Mouse (Mus musculus) heart, adult 8-10 months (tissue): ENCODE measurements around the gene Hpd. TPM values are rescaled to one million over a fixed set of nuclear protein-coding genes. Genes with fewer than 3 reads are reported as not detected.
"Not testable (repeated sequence)": the region's sequence is repeated elsewhere in the genome, so short reads cannot be mapped to it uniquely, and the experiment has no call there.

Experiments used
- DNase-seq: peaks from one replicate; pipeline ENCODE4 v3.0.0; 2022; ENCODE audit warnings: low spot score
- total RNA-seq, 4 experiments: library from RNA; stranded (reverse); gene quantifications; 2 replicates each; pipeline ENCODE4 v1.2.4; 2022

Gene Hpd
- not detected for total RNA-seq

- no peak for DNase-seq
These were observed at the start of gene Hpd for GRCm38 (mm10) chr5:123182651-123183050. Hpd (minus strand) TSS chr5:123182727.

DNA sequence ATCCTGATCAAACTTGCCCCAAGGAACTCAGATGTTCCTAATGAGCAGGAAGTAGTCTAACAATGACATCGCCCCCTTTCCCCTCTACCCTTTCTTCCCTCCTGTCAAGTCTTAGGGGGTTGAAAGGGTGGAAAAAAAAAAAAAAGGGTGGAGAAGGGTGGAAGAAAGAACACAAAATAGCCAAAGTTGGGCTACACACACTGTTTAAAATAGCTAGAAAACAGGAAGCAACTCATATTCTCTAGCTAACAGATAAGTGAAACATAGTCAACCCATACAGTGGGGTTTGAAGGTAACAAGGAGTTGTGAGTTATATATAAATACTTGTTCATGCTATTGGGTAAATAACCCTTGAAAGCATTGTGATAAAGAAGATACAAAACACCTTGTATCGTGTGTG, 49.7 kb upstream of the Hpd start:
- DNase-seq: no peak

DNA sequence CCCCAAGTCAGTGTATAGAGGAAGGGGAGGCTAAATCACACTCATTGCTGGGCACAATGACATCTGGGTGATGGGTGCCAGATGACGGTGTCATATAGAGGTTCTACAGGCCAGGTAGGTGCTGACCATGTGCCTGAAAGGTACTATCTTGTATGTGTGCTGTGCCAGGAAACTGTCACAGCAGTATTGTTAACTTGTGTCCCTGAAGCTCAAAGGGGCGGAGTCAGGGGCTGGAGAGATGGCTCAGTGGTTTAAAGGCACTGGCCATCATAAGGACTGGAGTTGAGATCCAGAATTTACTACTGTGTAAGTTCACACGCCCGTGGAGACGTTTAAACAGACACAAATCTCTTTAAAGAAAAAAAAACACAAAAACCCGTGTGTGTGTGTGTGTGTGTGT, 46.8 kb upstream of the Hpd start:
- DNase-seq: no peak

DNA sequence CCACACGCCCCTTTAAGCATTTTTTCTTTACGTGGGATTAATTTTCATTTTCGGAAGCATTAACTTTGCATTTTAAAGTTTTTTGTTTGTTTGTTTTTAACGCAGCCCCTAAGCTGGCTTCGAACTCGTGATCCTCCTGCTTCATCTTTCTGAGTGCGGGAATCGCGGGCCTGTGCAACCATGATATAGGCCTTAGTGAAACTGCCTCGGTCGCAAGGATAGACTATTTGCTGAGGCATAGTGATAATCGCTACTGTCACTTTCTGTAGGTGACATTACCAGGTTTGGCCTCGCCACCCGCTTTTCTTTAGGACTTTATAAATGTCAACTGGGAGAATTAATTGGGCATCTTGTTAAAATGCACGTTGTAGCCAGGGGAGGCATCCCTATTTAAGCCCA, 46.0 kb upstream of the Hpd start:
- DNase-seq: no peak

DNA sequence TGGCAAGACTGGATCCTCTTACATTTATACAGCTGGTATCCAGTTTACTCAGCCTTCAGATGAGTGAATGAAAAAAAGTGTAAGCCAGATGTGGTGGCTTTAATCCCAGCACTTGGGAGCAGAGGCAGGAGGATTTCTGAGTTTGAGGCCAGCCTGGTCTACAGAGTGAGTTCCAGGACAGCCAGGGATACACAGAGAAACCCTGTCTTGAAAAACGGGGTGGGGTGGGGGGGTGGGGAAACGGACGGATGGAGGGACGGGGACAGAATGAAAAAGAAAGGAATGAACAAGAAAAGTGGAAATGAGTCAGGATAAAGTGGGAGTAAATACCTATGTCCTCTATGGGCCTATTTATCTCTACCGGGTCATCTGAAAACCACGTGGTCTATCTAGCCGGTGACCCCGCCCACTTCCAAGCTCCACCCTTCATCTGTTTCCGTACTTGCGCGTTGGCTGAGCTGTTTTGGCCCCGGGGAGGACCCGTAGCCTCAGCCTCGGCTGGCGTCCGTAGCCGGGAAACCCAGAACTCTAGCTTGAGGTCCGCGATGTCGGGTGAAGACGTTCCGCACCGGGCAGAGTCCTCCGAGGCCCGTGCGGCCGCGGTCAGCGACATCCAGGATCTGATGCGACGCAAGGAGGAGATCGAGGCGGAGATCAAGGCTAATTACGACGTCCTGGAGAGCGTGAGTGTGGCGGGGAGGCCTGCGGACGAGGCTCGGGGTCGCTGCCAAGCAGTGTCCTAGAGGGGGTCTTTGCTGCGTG, 45.4 kb upstream of the Hpd start:
- DNase-seq: peak; percentile 96

GRCm38 (mm10) chr5:123226851-123227250, 44.3 kb upstream of the Hpd start:
- DNase-seq: no peak

DNA sequence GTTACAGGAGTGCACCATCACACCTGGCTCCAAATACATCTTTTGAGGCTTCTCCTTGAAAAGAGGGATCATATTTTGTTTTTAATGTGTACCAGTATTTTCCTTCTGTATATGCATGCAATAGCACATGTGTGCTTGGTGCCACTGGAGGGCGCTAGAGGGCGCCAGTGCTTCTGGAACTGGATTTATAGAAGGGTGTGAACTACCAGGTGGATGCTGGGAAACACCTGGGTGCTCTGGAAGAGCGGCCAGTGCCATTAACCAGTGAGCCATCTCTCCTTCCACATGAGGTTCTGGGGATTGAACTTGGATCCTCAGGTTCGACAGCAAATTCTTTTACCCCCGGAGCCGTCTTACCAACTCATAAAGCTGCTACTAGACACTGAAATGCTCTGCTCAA, 41.3 kb upstream of the Hpd start:
- not testable (repeated sequence) for DNase-seq

- no peak for DNase-seq
These were observed 40.5 kb upstream of the Hpd start for GRCm38 (mm10) chr5:123223051-123223410.

DNA sequence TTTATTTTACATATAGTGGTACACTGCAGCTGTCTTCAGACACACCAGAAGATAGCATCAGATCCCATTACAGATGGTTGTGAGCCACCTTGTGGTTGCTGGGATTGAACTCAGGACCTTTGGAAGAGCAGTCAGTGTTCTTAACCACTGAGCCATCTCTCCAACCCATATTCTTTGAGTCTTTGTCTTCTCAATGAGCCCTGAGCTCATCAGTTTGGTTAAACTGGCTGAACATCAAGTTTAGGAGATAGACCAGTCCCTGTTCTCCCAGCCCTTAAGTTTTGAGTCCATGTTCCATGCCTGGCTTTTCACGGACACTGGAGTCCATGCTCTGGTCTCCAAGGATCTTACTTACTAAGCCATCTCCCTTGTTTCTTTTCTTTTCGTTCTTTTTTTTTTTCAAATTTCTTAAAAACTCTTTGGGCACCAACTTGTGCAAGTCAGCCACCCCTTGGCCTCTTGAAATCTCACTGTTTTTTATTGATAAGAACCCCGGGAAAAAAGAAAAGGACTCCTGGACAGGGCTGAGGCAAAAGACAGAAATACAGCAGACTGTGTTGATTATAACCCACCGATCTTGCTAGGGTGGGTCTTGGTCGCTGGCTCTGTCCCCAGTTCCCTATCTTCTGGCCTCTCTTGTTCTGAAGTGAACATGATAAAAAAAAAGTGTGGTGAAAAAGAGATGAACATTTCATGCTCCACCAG, 40.0 kb upstream of the Hpd start:
- not testable (repeated sequence) for DNase-seq

GRCm38 (mm10) chr5:123203591-123203990, 21.1 kb upstream of the Hpd start:
- DNase-seq: not testable (repeated sequence)

DNA sequence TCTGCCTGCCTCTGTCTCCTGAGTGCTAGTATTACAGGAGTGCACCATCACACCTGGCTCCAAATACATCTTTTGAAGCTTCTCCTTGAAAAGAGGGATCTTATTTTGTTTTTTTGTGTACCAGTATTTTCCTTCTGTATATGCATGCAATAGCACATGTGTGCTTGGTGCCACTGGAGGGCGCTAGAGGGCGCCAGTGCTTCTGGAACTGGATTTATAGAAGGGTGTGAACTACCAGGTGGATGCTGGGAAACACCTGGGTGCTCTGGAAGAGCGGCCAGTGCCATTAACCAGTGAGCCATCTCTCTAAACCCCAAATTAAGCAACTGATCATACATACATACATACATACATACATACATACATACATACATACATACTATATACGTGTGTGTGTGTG, 20.2 kb upstream of the Hpd start:
- not testable (repeated sequence) for DNase-seq

DNA sequence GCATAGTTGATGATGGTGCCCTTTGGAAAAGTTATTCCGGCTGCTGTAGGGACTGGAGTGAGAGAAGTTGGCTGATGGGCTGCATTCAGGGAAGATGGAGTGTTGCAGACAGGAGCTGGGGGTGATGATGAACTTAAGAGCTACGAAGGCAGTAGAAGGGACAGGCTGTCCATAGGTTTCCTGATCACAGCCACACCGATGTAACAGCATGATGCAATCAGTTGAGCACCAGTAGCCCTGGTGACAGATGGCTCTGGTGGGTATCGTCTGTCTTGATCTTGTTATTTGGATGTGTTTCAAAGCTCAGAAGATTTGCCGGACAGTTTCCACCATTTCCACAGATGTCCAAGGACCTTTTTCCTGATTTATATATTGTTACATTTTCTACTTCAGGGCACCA, 19.5 kb upstream of the Hpd start:
- DNase-seq: no peak

- no peak for DNase-seq
These were observed 19.0 kb upstream of the Hpd start for GRCm38 (mm10) chr5:123201523-123201892.

DNA sequence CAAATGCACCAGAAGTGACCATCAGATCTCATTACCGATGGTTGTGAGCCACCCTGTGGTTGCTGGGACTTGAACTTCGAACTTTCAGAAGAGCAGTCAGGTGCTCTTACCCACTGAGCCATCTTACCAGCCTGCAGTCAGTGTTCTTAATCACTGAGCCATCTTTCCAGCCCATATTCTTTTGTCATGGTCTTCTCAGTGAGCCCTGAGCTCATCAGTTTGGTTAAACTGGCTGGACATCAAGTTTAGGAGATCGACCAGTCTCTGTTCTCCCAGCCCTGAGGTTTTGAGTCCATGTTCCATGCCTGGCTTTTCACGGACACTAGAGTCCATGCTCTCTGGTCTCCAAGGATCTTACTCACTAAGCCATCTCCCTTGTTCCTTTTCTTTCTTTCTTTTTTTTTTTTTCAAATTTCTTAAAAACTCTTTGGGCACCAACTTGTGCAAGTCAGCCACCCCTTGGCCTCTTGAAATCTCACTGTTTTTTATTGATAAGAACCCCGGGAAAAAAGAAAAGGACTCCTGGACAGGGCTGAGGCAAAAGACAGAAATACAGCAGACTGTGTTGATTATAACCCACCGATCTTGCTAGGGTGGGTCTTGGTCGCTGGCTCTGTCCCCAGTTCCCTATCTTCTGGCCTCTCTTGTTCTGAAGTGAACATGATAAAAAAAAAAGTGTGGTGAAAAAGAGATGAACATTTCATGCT, 18.4 kb upstream of the Hpd start:
- DNase-seq: not testable (repeated sequence)

DNA sequence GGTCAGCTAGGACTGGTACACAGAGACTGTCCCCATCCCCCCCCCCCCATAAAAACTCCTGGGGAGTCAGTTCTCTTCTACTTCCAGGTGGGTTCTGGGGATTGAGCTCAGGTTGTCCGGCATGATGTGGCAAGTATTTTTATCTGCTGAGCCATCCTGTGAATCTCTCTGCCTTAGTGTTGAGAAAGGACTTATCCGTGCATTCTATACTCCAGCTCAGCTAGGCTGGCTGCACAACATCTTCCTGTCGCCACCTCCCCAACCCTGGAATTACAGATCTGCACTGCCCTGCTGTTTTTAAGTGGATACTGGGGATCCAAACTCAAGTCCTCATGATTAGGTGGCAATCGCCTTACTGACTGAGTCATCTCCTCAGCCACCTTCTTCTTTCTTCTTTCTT, 16.0 kb upstream of the Hpd start:
- no peak for DNase-seq

DNA sequence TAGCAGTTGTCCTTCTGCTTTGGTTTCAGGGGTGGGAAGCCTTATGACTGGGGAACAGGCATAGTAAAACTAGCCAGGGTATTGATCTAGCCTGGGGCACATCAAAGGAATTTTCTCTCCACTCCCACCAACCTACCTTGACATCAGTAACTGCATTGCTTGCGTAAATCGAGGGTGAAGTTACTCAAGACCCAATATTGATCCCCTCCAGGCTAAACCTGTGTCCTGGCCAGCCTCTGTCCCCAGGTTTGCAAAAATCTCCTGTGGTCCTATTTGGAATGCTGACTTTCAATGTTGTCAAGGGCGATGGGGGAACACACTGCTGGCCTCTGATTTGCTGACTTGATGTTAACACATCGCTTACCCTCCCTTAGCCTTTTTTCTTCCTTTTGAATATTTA, 14.2 kb upstream of the Hpd start:
- DNase-seq: no peak

- no peak for DNase-seq
These were observed 13.0 kb upstream of the Hpd start for GRCm38 (mm10) chr5:123195500-123196000.

GRCm38 (mm10) chr5:123194856-123195255, 12.3 kb upstream of the Hpd start:
- no peak for DNase-seq

GRCm38 (mm10) chr5:123193436-123193835, 10.9 kb upstream of the Hpd start:
- no peak for DNase-seq

GRCm38 (mm10) chr5:123192606-123193150, 10.2 kb upstream of the Hpd start:
- DNase-seq: no peak

DNA sequence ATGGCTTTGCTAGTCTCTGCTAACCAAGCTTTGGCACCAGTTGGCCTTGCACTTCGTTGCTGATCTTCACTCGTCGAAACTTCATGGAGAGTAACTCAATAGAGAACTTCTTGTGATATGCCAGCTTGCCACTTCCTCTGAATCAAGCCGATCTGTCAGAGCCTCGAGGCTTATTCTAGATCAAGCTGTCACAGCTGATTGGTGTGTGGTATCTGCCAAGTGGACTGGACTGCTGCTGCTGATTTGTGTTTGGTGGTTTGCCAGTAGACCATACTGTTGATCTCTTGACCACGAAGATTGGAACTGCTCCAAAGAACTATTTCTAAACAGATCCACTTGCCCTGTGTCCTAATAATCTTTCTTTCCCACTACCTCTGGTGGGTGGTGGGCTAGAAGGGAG, 8.9 kb upstream of the Hpd start:
- DNase-seq: no peak

DNA sequence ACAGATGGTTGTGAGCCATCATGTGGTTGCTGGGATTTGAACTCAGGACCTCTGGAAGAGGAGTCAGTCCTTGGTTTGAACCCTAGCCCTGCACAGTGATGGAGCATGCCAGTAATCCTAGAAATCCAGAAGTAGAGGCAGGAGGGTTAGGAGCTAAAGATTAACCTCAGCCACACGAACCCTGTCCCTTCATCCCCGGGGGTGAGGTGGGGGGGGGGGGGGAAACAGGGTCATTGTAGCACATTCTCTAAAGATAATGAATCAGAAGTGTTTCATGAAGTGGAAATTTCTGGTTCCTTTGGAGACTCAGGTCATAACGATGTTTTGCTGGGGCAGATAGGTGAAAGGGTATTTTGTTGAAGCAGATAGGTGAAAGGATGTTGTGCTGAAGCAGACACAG, 8.4 kb upstream of the Hpd start:
- DNase-seq: no peak
